Mouse (Mus musculus): Measurements from ENCODE around the gene Btbd1.

The Btbd1 gene

GRCm38 (mm10) chr7:81777667-81778218, 51.5 kb downstream of the Btbd1 start:
- DNase-seq (ENCODE audit: low read depth) = no peak

GRCm38 (mm10) chr7:81775325-81775724, 53.9 kb downstream of the Btbd1 start:
- no peak for DNase-seq (ENCODE audit: low read depth)

- no peak for DNase-seq (ENCODE audit: low read depth)
Observed at GRCm38 (mm10) chr7:81772786-81773539, 56.3 kb downstream of the Btbd1 start.

GRCm38 (mm10) chr7:81763110-81763845, 66.0 kb downstream of the Btbd1 start:
- DNase-seq (ENCODE audit: low read depth) = peak; percentile 76

GRCm38 (mm10) chr7:81762180-81763109, 66.8 kb downstream of the Btbd1 start, which contains the start of gene Ramac:
Ramac (plus strand) TSS chr7:81762925.
- DNase-seq (ENCODE audit: low read depth) = peak; percentile 92

- DNase-seq (ENCODE audit: low read depth) = no peak
Observed at GRCm38 (mm10) chr7:81747956-81748355, 81.3 kb downstream of the Btbd1 start.

GRCm38 (mm10) chr7:81744145-81744544, 85.1 kb downstream of the Btbd1 start:
- DNase-seq (ENCODE audit: low read depth) = no peak
